Mouse (Mus musculus) common myeloid progenitor, adult 5-6 weeks (primary cell): ENCODE measurements around the gene Tango2. TPM values are rescaled to one million over a fixed set of nuclear protein-coding genes. Genes with fewer than 3 reads are reported as not detected.

Source experiments
- ATAC-seq: replicated peaks from 2 replicates; pipeline ENCODE4 v1.8.0; 2016; ENCODE audit warnings: low read depth, mild to moderate bottlenecking, moderate TSS enrichment, inconsistent platforms; ENCODE audit not compliant: poor library complexity, severe bottlenecking
- total RNA-seq: library from RNA; stranded (forward); fragments of 200-1000, 187-1606 nt; gene quantifications from 2 replicates; pipeline ENCODE4 v1.2.3, GENCODE M21; 2017

Tango2 gene
- total RNA-seq, 1 experiment from 2014 or later = 14.9 TPM

- no peak for ATAC-seq
Observed at GRCm38 (mm10) chr16:18275166-18275565, 72.7 kb downstream of the Tango2 start.

- peak; percentile 65; the same call in 1 of the 2 replicates for ATAC-seq
Observed at GRCm38 (mm10) chr16:18268182-18268581, 79.7 kb downstream of the Tango2 start.

- no peak for ATAC-seq
Observed at GRCm38 (mm10) chr16:18265024-18265423, 82.9 kb downstream of the Tango2 start.

GRCm38 (mm10) chr16:18258221-18258620, 89.7 kb downstream of the Tango2 start, which contains the start of gene Gm49776:
Gene Gm49776, minus strand, starts transcription at chr16:18258321.
- ATAC-seq = no peak

GRCm38 (mm10) chr16:18253866-18254265, 94.0 kb downstream of the Tango2 start:
- ATAC-seq = no peak

- ATAC-seq = no peak
Observed at GRCm38 (mm10) chr16:18252736-18253135, 95.2 kb downstream of the Tango2 start.

- ATAC-seq = no peak
Observed at GRCm38 (mm10) chr16:18250828-18251790, 96.8 kb downstream of the Tango2 start.

Other genes with a start within 250 kb of the Tango2 start
- gene Rtn4r, start 220.5 kb downstream of the Tango2 start, total RNA-seq = 1.3 and 2.6 TPM in 2 replicates
- gene Ccdc188, start 130.2 kb downstream of the Tango2 start, total RNA-seq = not detected in 2 replicates
- gene Zdhhc8, start 113.0 kb downstream of the Tango2 start, total RNA-seq = 3.6 and 10.1 TPM in 2 replicates
- gene Trmt2a, start 99.4 kb downstream of the Tango2 start, total RNA-seq = 86.6 and 110 TPM in 2 replicates
- gene Ranbp1, start 99.4 kb downstream of the Tango2 start, total RNA-seq = 518 and 584 TPM in 2 replicates
- gene Gm49776, start 89.8 kb downstream of the Tango2 start, total RNA-seq = not detected in 2 replicates
- gene Dgcr8, start 58.9 kb downstream of the Tango2 start, total RNA-seq = 60.0 and 60.6 TPM in 2 replicates
- 24.4 and 28.5 TPM in 2 replicates for gene Arvcf, start 79 bp upstream of the Tango2 start, total RNA-seq
- gene Txnrd2, start 78.3 kb upstream of the Tango2 start, total RNA-seq = 50.3 and 66.4 TPM in 2 replicates
- 38.2 and 44.2 TPM in 2 replicates for gene Comt, start 78.7 kb upstream of the Tango2 start, total RNA-seq
- 4.5 and 5.0 TPM in 2 replicates for gene Gnb1l, start 150.6 kb upstream of the Tango2 start, total RNA-seq
- 0.49 and 5.9 TPM in 2 replicates for gene Rtl10, start 150.8 kb upstream of the Tango2 start, total RNA-seq
- not detected in 2 replicates for gene Tbx1, start 242.6 kb upstream of the Tango2 start, total RNA-seq